Mouse (Mus musculus) neural tube, embryonic 12.5 days (tissue): ENCODE measurements around the gene Ocln. TPM values are rescaled to one million over a fixed set of nuclear protein-coding genes. Genes with fewer than 3 reads are reported as not detected.

Source experiments
- ATAC-seq: fragments of 200-750 bp; cut with Nextera tagmentation; 2 replicates; pipeline ENCODE4 v1.8.0; 2017; ENCODE audit warnings: low read depth, mild to moderate bottlenecking, moderate TSS enrichment, moderate library complexity; ENCODE audit not compliant: low FRiP score
- H3K27ac ChIP-seq: fragments of 300-500 bp; sonication (generic); 2 replicates; pipeline ENCODE4 v1.5.1; 2016
- H3K27me3 ChIP-seq: fragments of 300-500 bp; sonication (generic); replicated peaks from 2 replicates; pipeline ENCODE4 v1.6.1; 2016; ENCODE audit warnings: mild to moderate bottlenecking
- H3K36me3 ChIP-seq: fragments of 300-500 bp; sonication (generic); 2 replicates; pipeline ENCODE4 v1.6.1; 2016; ENCODE audit warnings: mild to moderate bottlenecking
- H3K4me1 ChIP-seq: fragments of 300-500 bp; sonication (generic); 2 replicates; pipeline ENCODE4 v1.6.1; 2016
- H3K4me2 ChIP-seq: fragments of 300-500 bp; sonication (generic); replicated peaks from 2 replicates; pipeline ENCODE4 v1.6.1; 2016; ENCODE audit warnings: mild to moderate bottlenecking
- H3K4me3 ChIP-seq: fragments of 300-500 bp; sonication (generic); 2 replicates; pipeline ENCODE4 v1.5.1; 2016
- H3K9ac ChIP-seq: fragments of 300-500 bp; sonication (generic); 2 replicates; pipeline ENCODE4 v1.6.1; 2016; ENCODE audit warnings: mild to moderate bottlenecking
- H3K9me3 ChIP-seq: fragments of 300-500 bp; sonication (generic); 2 replicates; pipeline ENCODE4 v1.6.1; 2016; ENCODE audit warnings: mild to moderate bottlenecking
- WGBS: fragments of 180-500 bp; shearing (Covaris S2); methylation state at CpG from one replicate; pipeline ENCODE4 v1.1.7; 2016; 5-methylcytosine and 5-hydroxymethylcytosine counted together
- polyA plus RNA-seq: library from polyadenylated mRNA; unstranded; fragments of >200 nt; fragmentation: Nextera tagmentation; extraction: Ambion mirVana; gene quantifications from 2 replicates; pipeline ENCODE4 v1.2.1, GENCODE M21; 2016

Ocln gene
- polyA plus RNA-seq, 1 experiment from 2014 or later: 1.6 TPM

DNA sequence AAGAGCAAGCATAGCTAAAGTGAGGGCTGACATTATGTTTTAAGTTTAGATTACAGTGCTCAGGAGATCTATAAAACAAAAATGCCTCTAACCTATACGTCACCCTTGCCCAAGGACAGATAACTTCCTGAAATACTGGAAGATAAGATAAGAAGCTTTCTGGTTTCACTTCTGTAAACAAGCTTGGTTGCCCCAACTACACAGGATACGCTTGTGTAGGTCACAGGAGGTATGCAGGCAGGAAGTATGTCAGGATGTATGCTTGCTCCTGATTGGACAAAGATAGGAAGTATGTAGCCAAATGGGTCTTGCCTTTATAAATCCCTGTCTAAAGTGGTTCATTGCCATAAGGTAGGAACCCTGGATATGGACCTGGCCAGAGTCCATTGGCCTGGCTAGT, 23.4 kb upstream of the Ocln start:
- Histone ChIP-seq H3K4me1 (no peaks in the 10 kb centered on the region), H3K9ac (no peak overlapping the region), H3K4me2 (no peak overlapping the region), H3K27ac (no peak overlapping the region), H3K27me3 (no peaks in the 10 kb centered on the region), H3K4me3 (no peak overlapping the region), H3K36me3 (no peaks in the 10 kb centered on the region), H3K9me3 (no peaks in the 10 kb centered on the region)
- WGBS: 82% methylated on average over 2 of the region's 2 CpGs
- ATAC-seq: no peak

DNA sequence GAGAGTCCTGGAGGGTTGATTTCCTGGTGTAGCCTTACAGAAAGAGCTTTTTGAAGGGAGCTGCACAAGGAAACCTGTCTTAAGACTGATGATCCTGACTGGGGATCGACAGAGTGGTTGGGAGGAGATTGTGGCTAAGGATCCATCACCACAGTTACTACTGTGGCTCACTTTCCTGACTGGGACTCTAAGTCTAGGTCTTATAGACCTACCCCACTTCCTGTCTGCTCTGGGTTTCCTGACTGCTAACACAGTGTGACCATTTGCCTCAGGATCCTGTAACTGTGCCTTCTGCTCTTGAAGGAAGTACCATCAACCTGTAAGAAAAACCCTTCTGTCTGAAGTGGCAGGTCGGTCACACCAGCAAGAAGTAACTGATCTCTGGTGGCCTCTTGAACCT, 18.2 kb upstream of the Ocln start:
- H3K9ac ChIP-seq: no peak overlapping the region
- H3K9me3 ChIP-seq: no peaks in the 10 kb centered on the region
- WGBS: 70% methylated on average over 2 of the region's 2 CpGs
- no peaks in the 10 kb centered on the region for H3K36me3 ChIP-seq
- H3K4me3 ChIP-seq: no peak overlapping the region
- no peak overlapping the region for H3K4me2 ChIP-seq
- H3K4me1 ChIP-seq: no peaks in the 10 kb centered on the region
- no peak overlapping the region for H3K27ac ChIP-seq
- no peak for ATAC-seq
- H3K27me3 ChIP-seq: no peaks in the 10 kb centered on the region

DNA sequence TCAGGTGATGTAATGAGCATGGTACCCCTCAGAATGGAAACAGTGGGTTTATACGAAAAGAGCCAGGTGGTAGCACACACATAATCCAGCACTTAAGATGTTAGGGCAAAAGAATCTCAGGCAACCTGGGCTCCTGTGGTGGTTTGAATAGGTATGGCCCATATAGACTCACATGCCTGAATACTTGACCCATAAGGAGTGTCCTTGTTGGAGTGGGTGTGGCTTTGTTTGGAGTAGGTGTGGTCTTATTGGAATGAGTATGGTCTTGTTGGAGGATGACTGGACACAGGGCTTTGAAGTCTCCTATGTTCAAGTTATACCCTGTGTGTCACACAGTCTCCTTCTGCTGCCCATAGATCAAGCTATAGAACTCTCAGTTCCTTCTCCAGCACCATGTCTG, 15.8 kb upstream of the Ocln start:
- Histone ChIP-seq H3K4me3 (no peak overlapping the region), H3K27me3 (no peaks in the 10 kb centered on the region), H3K27ac (no peak overlapping the region), H3K36me3 (no peaks in the 10 kb centered on the region), H3K9me3 (no peaks in the 10 kb centered on the region), H3K4me2 (no peak overlapping the region), H3K4me1 (no peaks in the 10 kb centered on the region), H3K9ac (no peak overlapping the region)
- ATAC-seq: no peak
- WGBS: 94% methylated on average over 1 of the region's 1 CpGs

DNA sequence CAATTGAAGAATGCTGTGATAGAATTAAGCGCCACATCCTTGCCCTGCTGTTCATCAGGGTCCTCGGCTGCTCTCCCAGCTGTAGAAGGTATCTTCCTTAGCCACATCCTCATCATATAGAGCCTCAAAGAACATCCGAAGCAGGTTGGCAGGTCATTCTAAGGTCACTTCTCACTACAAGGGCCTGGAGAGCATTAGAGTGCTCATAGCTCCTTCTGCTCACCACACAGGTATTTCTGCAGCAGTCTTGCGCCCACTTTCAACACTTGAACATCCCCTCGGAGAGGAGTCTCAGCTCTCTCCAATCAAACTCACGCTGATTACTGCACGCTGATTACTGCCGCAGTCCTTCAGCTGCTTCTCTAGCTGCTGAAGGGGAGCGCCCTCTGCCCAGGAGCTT, 6.9 kb upstream of the Ocln start:
- Histone ChIP-seq H3K4me3 (no peak overlapping the region), H3K27me3 (peaks cover 3% of the 10 kb centered on the region; the same call in 1 of the 2 replicates), H3K27ac (no peak overlapping the region), H3K36me3 (no peaks in the 10 kb centered on the region), H3K9ac (no peak overlapping the region), H3K9me3 (no peaks in the 10 kb centered on the region), H3K4me1 (no peaks in the 10 kb centered on the region), H3K4me2 (no peak overlapping the region)
- no peak for ATAC-seq
- 70% methylated on average over 9 of the region's 9 CpGs for WGBS

- Histone ChIP-seq H3K4me1 (peaks cover 11% of the 10 kb centered on the region), H3K4me3 (no peak overlapping the region), H3K9ac (no peak overlapping the region), H3K27ac (no peak overlapping the region), H3K27me3 (peaks cover 24% of the 10 kb centered on the region), H3K36me3 (no peaks in the 10 kb centered on the region), H3K4me2 (no peak overlapping the region), H3K9me3 (no peaks in the 10 kb centered on the region)
- WGBS: 45% methylated on average over 4 of the region's 4 CpGs
- no peak for ATAC-seq
Measured at GRCm38 (mm10) chr13:100557011-100557410, 4.5 kb upstream of the Ocln start.

- H3K4me2 ChIP-seq: peak overlapping the region; percentile 100
- 6% methylated on average over 12 of the region's 12 CpGs for WGBS
- no peak overlapping the region for H3K27ac ChIP-seq
- H3K9me3 ChIP-seq: no peaks in the 10 kb centered on the region
- ATAC-seq: no peak
- H3K27me3 ChIP-seq: peaks cover 46% of the 10 kb centered on the region
- H3K36me3 ChIP-seq: no peaks in the 10 kb centered on the region
- no peak overlapping the region for H3K9ac ChIP-seq
- H3K4me3 ChIP-seq: peak overlapping the region; percentile 54
- peaks cover 19% of the 10 kb centered on the region for H3K4me1 ChIP-seq
Measured at GRCm38 (mm10) chr13:100553042-100553437, 522 bp upstream of the Ocln start.

GRCm38 (mm10) chr13:100552009-100552368, 529 bp downstream of the Ocln start:
- under 1% methylated on average over 35 of the region's 35 CpGs for WGBS
- H3K9me3 ChIP-seq: no peaks in the 10 kb centered on the region
- H3K9ac ChIP-seq: peak overlapping the region; percentile 49
- peaks cover 19% of the 10 kb centered on the region for H3K4me1 ChIP-seq
- peaks cover 46% of the 10 kb centered on the region for H3K27me3 ChIP-seq
- peak overlapping the region; percentile 54 for H3K4me3 ChIP-seq
- H3K27ac ChIP-seq: no peak overlapping the region
- peak overlapping the region; percentile 100 for H3K4me2 ChIP-seq
- ATAC-seq: peak; percentile 44; the same call in 1 of the 2 replicates
- H3K36me3 ChIP-seq: no peaks in the 10 kb centered on the region

- no peaks in the 10 kb centered on the region for H3K9me3 ChIP-seq
- H3K27ac ChIP-seq: no peak overlapping the region
- peaks cover 46% of the 10 kb centered on the region for H3K27me3 ChIP-seq
- no peak for ATAC-seq
- under 1% methylated on average over 41 of the region's 41 CpGs for WGBS
- H3K4me2 ChIP-seq: peak overlapping the region; percentile 100
- peaks cover 19% of the 10 kb centered on the region for H3K4me1 ChIP-seq
- peak overlapping the region; percentile 54 for H3K4me3 ChIP-seq
- 0 out of 2 replicates have a peak overlapping the region, but pooled peaks have one; percentile 49 for H3K9ac ChIP-seq
- H3K36me3 ChIP-seq: no peaks in the 10 kb centered on the region
Measured at GRCm38 (mm10) chr13:100551371-100552008, 1.0 kb downstream of the Ocln start.

DNA sequence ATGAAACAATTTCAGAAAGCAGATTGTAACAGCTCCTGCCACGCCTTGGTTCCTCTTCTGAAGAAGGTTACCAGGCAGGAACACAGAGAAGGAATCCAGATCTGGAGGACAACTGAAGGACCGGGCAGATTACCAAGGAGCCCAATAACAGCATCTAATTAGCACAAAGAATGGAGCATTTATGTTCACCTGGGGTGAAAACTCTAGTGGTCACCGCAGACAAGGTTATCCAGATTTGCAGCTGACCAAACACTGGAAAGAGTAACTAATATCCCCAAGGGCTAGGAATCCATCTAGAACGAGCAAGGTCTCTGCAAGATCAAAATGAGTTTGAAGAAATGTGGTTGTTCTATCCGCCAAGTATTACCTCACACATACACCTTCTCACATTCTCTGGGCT, 5.2 kb downstream of the Ocln start:
- WGBS: 79% methylated on average over 5 of the region's 5 CpGs
- Histone ChIP-seq H3K4me1 (peaks cover 11% of the 10 kb centered on the region), H3K9ac (no peak overlapping the region), H3K9me3 (no peaks in the 10 kb centered on the region), H3K27me3 (peaks cover 24% of the 10 kb centered on the region), H3K4me2 (no peak overlapping the region), H3K4me3 (no peak overlapping the region), H3K27ac (no peak overlapping the region), H3K36me3 (no peaks in the 10 kb centered on the region)
- ATAC-seq: no peak

- Histone ChIP-seq H3K9me3 (no peaks in the 10 kb centered on the region), H3K36me3 (no peaks in the 10 kb centered on the region), H3K4me1 (no peaks in the 10 kb centered on the region), H3K4me3 (no peak overlapping the region), H3K27me3 (peaks cover 6% of the 10 kb centered on the region), H3K27ac (no peak overlapping the region), H3K9ac (no peak overlapping the region), H3K4me2 (no peak overlapping the region)
- 89% methylated on average over 3 of the region's 3 CpGs for WGBS
- ATAC-seq: no peak
Measured at GRCm38 (mm10) chr13:100545510-100545909, 7.0 kb downstream of the Ocln start.

DNA sequence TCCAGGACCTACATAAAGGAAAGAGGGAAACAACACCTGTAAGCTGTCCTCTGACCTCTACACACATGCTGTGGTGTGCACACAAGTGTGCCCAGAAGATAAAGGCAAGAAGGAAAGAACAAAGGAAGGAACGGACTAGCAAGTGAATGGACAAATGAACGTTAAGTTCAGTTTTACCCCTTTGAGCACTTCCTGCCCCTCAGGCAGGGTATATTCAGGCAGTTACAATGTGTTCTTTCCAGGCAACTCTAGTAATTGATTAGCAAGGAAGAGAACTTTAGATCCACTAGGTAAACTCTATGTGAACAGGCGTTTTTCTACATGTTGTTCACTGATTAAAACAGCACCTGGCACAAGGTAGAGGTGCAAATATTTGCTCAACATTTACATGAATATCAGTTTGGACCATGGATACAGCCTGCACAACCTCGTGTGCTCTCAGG, 8.3 kb downstream of the Ocln start:
- ATAC-seq: no peak
- Histone ChIP-seq H3K4me3 (no peak overlapping the region), H3K4me2 (no peak overlapping the region)

DNA sequence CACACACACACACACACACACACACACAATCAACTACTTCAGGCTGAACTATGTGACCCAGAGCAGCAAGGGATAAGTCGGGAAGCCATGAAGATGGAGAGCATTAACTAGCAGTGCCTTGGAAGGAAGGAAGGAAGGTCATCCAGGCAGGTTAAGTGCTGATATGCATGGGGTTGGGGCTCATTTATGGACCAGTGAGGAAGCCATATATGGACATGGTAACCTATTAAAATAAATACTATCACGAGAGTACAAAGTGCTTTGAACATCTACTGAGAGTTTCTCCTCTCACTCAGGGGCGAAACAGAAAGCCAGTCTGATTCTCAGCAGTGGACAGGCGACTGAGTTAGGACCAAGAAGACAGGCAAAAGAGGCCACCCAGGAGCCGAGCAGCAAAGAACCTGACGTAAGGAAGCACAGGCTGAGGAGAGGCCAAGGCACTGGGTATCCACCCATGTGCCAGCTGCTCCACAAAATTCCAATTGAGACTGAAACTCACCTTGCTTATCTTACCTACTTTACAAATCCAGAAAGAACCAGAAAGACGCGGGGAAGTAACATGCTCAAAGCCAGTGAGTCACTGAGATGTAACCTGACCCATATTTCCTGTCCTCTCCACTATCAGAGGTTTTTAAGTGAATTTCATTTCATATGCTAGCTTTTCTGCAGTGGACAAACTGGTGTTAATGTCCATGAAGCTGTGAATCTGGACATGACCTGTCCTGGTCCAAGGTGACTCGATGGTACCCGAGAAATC, 9.3 kb downstream of the Ocln start:
- WGBS: 85% methylated on average over 10 of the region's 10 CpGs
- no peaks in the 10 kb centered on the region for H3K9me3 ChIP-seq
- no peak for ATAC-seq

More for the DNA sequence above, 8.3 kb downstream of the Ocln start:
- H3K9ac ChIP-seq: no peak overlapping the region
- H3K9me3 ChIP-seq: no peaks in the 10 kb centered on the region
- H3K4me1 ChIP-seq: no peaks in the 10 kb centered on the region
- no peaks in the 10 kb centered on the region for H3K36me3 ChIP-seq
- WGBS: 76% methylated on average over 4 of the region's 4 CpGs
- no peaks in the 10 kb centered on the region for H3K27me3 ChIP-seq
- H3K27ac ChIP-seq: no peak overlapping the region

GRCm38 (mm10) chr13:100536149-100536548, 16.4 kb downstream of the Ocln start:
- WGBS: 87% methylated on average over 3 of the region's 3 CpGs
- no peak for ATAC-seq

More for the DNA sequence above, 9.3 kb downstream of the Ocln start:
- H3K4me2 ChIP-seq: no peak overlapping the region
- H3K9ac ChIP-seq: no peak overlapping the region
- H3K36me3 ChIP-seq: no peaks in the 10 kb centered on the region
- no peak overlapping the region for H3K4me3 ChIP-seq
- H3K4me1 ChIP-seq: no peaks in the 10 kb centered on the region
- H3K27ac ChIP-seq: no peak overlapping the region
- no peaks in the 10 kb centered on the region for H3K27me3 ChIP-seq

More at GRCm38 (mm10) chr13:100536149-100536548, 16.4 kb downstream of the Ocln start:
- no peaks in the 10 kb centered on the region for H3K27me3 ChIP-seq
- H3K27ac ChIP-seq: no peak overlapping the region
- no peaks in the 10 kb centered on the region for H3K9me3 ChIP-seq
- H3K4me3 ChIP-seq: no peak overlapping the region
- H3K4me2 ChIP-seq: no peak overlapping the region
- no peaks in the 10 kb centered on the region for H3K4me1 ChIP-seq
- H3K9ac ChIP-seq: no peak overlapping the region
- no peaks in the 10 kb centered on the region for H3K36me3 ChIP-seq
